Mouse (Mus musculus): ENCODE data around the gene Mndal. TPM values are rescaled to one million over a fixed set of nuclear protein-coding genes. Genes with fewer than 3 reads are reported as not detected.
"Not testable (repeated sequence)": the region's sequence is repeated elsewhere in the genome, so short reads cannot be mapped to it uniquely, and the experiment has no call there.

Gene Mndal
- polyA plus RNA-seq, 1 experiment from 2014 or later: 0.21 TPM

GRCm38 (mm10) chr1:173919279-173919678, 23.0 kb downstream of the Mndal start:
- DNase-seq (ENCODE audit: low spot score); H3K9me3 ChIP-seq (replicated peaks); H3K4me1 ChIP-seq; H3K36me3 ChIP-seq; H3K27me3 ChIP-seq (ENCODE audit: low read depth, poor library complexity, severe bottlenecking); H3K4me3 ChIP-seq; H3K27ac ChIP-seq (replicated peaks): not testable (repeated sequence)
- WGBS: 60% methylated on average over 3 of the region's 3 CpGs

GRCm38 (mm10) chr1:173914559-173914958, 27.7 kb downstream of the Mndal start:
- Histone ChIP-seq H3K9me3 (replicated peaks) (no peaks in the 10 kb centered on the region), H3K4me1 (no peaks in the 10 kb centered on the region), H3K27me3 (ENCODE audit: low read depth, poor library complexity, severe bottlenecking) (no peaks in the 10 kb centered on the region), H3K36me3 (no peaks in the 10 kb centered on the region), H3K27ac (replicated peaks) (no peak overlapping the region), H3K4me3 (no peak overlapping the region)
- DNase-seq (ENCODE audit: low spot score): no peak
- 84% methylated on average over 2 of the region's 2 CpGs for WGBS

- not testable (repeated sequence) for H3K4me3 ChIP-seq; H3K27ac ChIP-seq (replicated peaks); H3K9me3 ChIP-seq (replicated peaks); H3K27me3 ChIP-seq (ENCODE audit: low read depth, poor library complexity, severe bottlenecking); H3K36me3 ChIP-seq; H3K4me1 ChIP-seq; DNase-seq (ENCODE audit: low spot score)
Measured at GRCm38 (mm10) chr1:173913256-173913791, 29.0 kb downstream of the Mndal start.

- not testable (repeated sequence) for H3K36me3 ChIP-seq; H3K27ac ChIP-seq (replicated peaks); DNase-seq (ENCODE audit: low spot score); H3K4me3 ChIP-seq; H3K4me1 ChIP-seq; H3K27me3 ChIP-seq (ENCODE audit: low read depth, poor library complexity, severe bottlenecking); H3K9me3 ChIP-seq (replicated peaks)
- WGBS: 88% methylated on average over 6 of the region's 6 CpGs
Measured at GRCm38 (mm10) chr1:173912548-173913255, 29.6 kb downstream of the Mndal start, which contains the start of gene Ifi211. Ifi211 (minus strand) TSS chr1:173913046.

- Histone ChIP-seq H3K27me3 (ENCODE audit: low read depth, poor library complexity, severe bottlenecking) (no peaks in the 10 kb centered on the region), H3K4me3 (no peak overlapping the region), H3K9me3 (replicated peaks) (no peaks in the 10 kb centered on the region), H3K27ac (replicated peaks) (no peak overlapping the region), H3K4me1 (no peaks in the 10 kb centered on the region), H3K36me3 (no peaks in the 10 kb centered on the region)
- no peak for DNase-seq (ENCODE audit: low spot score)
- WGBS: 89% methylated on average over 2 of the region's 2 CpGs
Measured at GRCm38 (mm10) chr1:173911808-173912464, 30.4 kb downstream of the Mndal start.

GRCm38 (mm10) chr1:173908390-173908789, 33.9 kb downstream of the Mndal start:
- not testable (repeated sequence) for DNase-seq (ENCODE audit: low spot score); H3K27me3 ChIP-seq (ENCODE audit: low read depth, poor library complexity, severe bottlenecking); H3K27ac ChIP-seq (replicated peaks); H3K9me3 ChIP-seq (replicated peaks); H3K36me3 ChIP-seq; H3K4me1 ChIP-seq; H3K4me3 ChIP-seq

GRCm38 (mm10) chr1:173905885-173906284, 36.4 kb downstream of the Mndal start:
- not testable (repeated sequence) for H3K9me3 ChIP-seq (replicated peaks); H3K27ac ChIP-seq (replicated peaks); H3K4me3 ChIP-seq; DNase-seq (ENCODE audit: low spot score); H3K36me3 ChIP-seq; H3K4me1 ChIP-seq; H3K27me3 ChIP-seq (ENCODE audit: low read depth, poor library complexity, severe bottlenecking)
- WGBS: 88% methylated on average over 4 of the region's 4 CpGs

GRCm38 (mm10) chr1:173889741-173890140, 52.5 kb downstream of the Mndal start:
- not testable (repeated sequence) for H3K27ac ChIP-seq (replicated peaks); H3K27me3 ChIP-seq (ENCODE audit: low read depth, poor library complexity, severe bottlenecking); H3K36me3 ChIP-seq; H3K9me3 ChIP-seq (replicated peaks); DNase-seq (ENCODE audit: low spot score); H3K4me3 ChIP-seq; H3K4me1 ChIP-seq

GRCm38 (mm10) chr1:173887026-173887787, 55.1 kb downstream of the Mndal start:
- not testable (repeated sequence) for H3K36me3 ChIP-seq; DNase-seq (ENCODE audit: low spot score)
- WGBS: 75% methylated on average over 1 of the region's 2 CpGs

GRCm38 (mm10) chr1:173880004-173880666, 62.2 kb downstream of the Mndal start:
- H3K4me3 ChIP-seq; H3K27me3 ChIP-seq (ENCODE audit: low read depth, poor library complexity, severe bottlenecking); DNase-seq (ENCODE audit: low spot score); H3K4me1 ChIP-seq; H3K9me3 ChIP-seq (replicated peaks); H3K27ac ChIP-seq (replicated peaks); H3K36me3 ChIP-seq: not testable (repeated sequence)
- 75% methylated on average over 3 of the region's 3 CpGs for WGBS

More at GRCm38 (mm10) chr1:173887026-173887787, 55.1 kb downstream of the Mndal start:
- not testable (repeated sequence) for H3K27me3 ChIP-seq (ENCODE audit: low read depth, poor library complexity, severe bottlenecking); H3K4me3 ChIP-seq; H3K4me1 ChIP-seq; H3K27ac ChIP-seq (replicated peaks); H3K9me3 ChIP-seq (replicated peaks)

GRCm38 (mm10) chr1:173879225-173879987, 62.9 kb downstream of the Mndal start:
- whole genome bisulfite sequencing: 83% methylated on average over 5 of the region's 5 CpGs
- DNase-seq (ENCODE audit: low spot score); H3K4me1 ChIP-seq; H3K27ac ChIP-seq (replicated peaks); H3K27me3 ChIP-seq (ENCODE audit: low read depth, poor library complexity, severe bottlenecking); H3K9me3 ChIP-seq (replicated peaks); H3K4me3 ChIP-seq; H3K36me3 ChIP-seq: not testable (repeated sequence)

- DNase-seq (ENCODE audit: low spot score); H3K27ac ChIP-seq (replicated peaks); H3K4me3 ChIP-seq; H3K36me3 ChIP-seq; H3K4me1 ChIP-seq; H3K9me3 ChIP-seq (replicated peaks); H3K27me3 ChIP-seq (ENCODE audit: low read depth, poor library complexity, severe bottlenecking): not testable (repeated sequence)
- WGBS: 92% methylated on average over 6 of the region's 6 CpGs
Measured at GRCm38 (mm10) chr1:173878264-173878663, 64.0 kb downstream of the Mndal start.
